Mouse (Mus musculus): ENCODE measurements around the gene Cln6.
"Not testable (repeated sequence)": the region's sequence is repeated elsewhere in the genome, so short reads cannot be mapped to it uniquely, and the experiment has no call there.

Cln6 gene

DNA sequence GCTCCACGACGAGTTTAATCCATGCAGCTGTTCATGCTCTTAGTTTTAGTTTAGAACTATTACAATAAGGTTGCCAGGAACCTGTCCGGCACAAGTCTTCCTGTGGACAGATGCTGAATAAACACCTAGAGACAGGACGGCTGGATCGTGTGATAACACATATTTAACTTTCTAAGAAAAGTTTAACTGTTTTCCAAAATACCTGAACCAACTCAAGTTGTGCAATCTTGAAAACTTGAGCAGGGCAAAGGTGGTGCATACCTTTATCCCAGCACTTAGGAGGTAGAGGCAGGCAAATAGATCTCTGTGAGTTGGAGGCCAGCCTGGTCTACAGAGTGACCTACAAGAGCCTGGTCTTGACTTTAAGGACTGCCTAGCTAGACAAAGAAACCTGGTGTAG lies 3.7 kb upstream of the Cln6 start:
- no peak for DNase-seq

- no peak for DNase-seq
Measured at GRCm38 (mm10) chr9:62835705-62836446, 2.7 kb upstream of the Cln6 start.

DNA sequence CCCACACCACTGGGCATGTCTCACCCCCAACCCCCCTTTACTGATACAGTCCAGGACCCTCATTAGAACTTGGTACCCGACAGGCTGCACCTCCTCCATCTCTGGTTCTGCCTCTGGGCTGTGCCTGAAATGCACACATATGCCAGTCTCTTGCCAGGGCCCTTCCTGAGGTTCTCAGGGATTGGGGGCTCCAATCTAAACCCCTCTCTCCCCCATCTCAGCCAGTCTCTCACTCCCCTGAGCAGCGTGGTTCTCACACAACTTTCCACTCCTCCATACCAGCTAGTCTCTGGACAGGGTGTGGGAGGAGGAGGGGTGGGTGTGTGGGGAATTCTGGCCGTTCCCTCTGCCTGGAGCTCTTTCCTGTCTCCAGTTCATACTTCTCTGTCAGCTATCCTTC lies 974 bp upstream of the Cln6 start:
- no peak for DNase-seq

DNA sequence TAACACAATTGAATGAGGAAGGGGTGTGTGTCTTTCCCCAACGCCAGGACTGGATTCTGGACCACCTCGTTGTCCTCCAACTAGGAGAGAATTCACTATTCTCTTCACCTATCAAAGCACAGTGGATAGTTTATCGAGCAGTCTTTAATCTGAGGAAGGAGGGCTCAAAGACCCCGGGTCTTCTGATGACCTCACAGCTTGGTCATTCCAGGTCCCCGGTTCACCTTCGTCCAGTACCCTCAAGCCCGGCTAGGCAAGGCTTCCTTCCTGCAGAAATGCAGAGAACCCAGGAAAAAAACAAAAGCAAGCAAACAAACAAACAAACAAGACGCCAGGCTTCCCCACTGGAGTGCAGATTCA lies 459 bp upstream of the Cln6 start:
- DNase-seq: no peak

DNA sequence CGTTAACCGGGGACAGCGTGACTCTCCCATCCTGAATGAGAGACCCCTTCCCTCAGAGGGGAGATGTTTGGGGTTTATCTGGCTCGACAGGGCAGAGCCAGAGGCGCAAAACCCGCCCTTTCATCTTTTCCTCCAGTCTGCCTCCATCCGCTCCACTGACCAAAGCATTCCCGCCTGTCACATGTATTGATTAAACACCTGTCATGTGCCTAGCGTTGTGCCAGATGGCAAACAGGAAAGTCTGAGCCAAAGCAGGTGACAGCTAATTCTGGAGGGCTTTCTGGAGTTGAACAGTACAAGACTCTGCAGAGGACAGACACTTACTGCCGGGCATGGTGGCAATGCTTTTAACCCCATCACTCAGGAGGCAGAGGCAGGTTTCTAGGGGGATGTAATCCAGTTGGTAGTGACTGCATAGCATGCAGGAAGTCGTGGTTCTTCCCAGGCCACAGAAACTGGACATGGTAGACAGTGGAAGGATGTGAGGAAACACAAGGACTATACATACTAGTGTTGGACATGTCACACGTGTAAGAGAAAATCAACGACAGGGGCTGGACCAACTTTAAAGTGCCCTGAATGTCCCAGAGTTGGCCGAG lies 686 bp downstream of the Cln6 start:
- DNase-seq: peak; percentile 36

GRCm38 (mm10) chr9:62843356-62844024 lies 4.9 kb downstream of the Cln6 start:
- no peak for DNase-seq

GRCm38 (mm10) chr9:62844461-62844860 lies 5.9 kb downstream of the Cln6 start:
- DNase-seq: no peak

GRCm38 (mm10) chr9:62847694-62848093 lies 9.1 kb downstream of the Cln6 start:
- DNase-seq: peak; percentile 88

- no peak for DNase-seq
Measured at GRCm38 (mm10) chr9:62848641-62849040, 10.1 kb downstream of the Cln6 start.

DNA sequence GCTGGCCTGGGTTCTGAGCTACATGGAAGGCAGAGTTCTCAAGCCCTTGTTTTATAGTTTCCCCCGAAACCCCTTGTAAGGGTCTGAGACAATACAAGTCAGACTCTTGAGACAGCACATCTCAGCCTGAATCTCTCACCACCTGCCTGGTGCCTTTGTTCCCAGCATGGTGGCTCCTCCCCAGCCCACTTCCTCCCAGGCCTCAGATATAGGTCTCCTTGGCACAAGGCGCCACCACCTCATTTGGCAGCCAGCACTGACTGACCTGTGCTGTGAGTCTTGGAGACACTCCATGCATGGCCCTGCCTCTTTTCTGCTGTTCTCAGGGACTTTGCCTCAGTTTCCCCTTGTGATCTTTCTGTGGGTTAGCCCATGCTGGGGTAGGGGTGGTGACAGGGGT lies 13.0 kb downstream of the Cln6 start:
- peak; percentile 78 for DNase-seq

DNA sequence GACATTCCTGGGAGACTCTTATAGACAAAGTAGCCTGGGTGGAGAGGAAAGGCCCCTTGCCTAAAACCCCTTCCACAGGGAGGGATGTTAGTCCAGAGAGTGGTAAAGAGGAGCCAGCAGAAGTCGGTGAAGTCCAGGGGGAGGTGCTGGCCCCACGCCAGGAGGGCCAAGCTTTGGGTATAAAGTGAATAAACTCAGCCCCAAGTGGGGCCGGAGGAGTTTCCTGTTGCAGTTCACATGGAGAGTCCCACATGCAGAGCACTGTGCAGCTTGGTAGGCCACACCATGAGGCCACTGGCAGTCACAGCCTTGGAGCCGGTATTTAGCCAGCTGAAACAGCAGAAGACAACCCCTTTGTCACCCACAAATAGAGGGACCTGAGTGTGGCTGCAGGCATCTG lies 15.9 kb downstream of the Cln6 start:
- DNase-seq: no peak

DNA sequence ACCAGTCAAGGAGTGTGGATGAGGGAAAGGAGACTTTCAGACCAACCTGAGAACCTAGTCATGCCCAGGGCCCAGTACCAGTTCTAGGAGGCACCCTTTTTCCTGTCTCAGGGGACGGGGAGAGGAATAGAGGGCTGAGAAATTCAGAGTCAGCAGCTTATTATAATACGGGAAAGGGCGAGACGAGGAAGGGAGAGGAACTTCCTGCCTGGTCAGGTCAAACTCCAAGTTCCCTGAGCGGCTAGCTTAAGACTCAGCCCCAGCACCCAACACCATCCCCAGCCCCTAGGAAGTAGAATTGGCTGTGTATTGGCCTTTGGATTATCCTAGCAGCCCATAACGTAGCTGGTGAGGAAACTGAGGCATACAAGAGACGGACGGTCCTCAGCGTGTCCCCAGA lies 18.6 kb downstream of the Cln6 start:
- DNase-seq: no peak

DNA sequence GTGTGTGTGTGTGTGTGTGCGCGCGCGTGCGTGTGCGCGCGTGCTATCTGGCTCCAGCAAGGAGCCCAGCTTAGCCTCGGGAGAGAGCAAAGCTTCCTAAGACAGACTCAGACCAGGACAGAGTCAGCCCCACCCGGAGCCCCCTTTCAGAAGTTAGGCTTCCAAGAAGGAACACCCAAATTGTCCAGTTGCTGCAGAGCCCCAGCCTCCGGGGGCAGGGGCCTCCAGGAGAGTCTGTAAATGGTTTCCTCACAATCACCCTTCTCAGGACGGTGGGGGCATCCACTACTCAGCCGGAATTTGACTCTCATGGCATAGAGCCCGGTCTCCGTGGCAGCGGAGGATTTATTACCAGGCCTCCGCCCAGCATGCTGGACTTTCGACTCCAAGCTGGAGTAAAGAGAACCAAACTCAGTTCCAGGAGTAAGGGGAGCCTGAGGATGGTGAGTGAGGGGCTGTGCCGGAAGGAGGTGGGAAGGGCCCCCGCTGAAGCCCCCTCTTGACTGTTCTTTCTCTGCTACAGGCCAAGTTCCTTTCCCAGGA lies 19.2 kb downstream of the Cln6 start, which contains the start of gene Calml4:
Calml4 (plus strand) TSS at position 362 of the 543 bp plus-strand sequence.
- no peak for DNase-seq

DNA sequence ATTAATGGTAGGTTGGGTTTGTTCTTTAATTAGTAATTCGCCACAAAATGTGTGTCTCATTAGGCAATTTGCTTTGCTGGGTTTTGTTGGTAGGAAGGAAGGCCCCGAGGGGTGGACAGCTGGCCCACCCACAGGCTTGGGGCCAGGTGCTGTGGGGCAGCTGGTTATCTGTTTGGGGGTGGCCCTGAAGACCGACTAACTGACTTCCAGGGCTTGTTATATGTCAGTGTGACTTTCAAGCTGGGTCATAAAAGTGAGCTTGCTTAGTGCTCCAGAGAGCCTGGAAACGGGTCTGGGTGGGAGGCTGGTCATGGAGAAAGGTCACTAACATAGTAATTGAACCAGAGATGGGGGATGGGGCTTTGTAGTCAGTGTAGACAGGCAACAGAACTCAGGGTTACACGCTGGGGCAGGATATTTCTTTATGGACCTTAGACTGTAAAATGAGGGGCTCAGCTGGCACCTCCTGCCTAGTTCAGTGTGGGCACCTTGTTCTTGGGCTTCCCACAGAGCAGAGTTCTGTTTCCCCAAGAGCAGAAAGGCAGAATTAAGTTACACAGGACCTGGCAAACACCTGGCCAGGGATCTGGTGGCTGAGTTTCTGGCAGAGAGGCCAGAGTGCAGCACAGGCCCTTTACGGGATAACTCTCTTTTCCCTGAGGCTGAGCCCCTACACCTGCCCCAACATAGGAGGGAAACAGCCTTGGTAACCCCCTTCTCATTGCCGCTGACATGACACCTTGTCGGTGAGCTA lies 19.9 kb downstream of the Cln6 start:
- DNase-seq: no peak

GRCm38 (mm10) chr9:62860102-62860501 lies 21.5 kb downstream of the Cln6 start:
- not testable (repeated sequence) for DNase-seq

- DNase-seq: no peak
Measured at GRCm38 (mm10) chr9:62860866-62861265, 22.3 kb downstream of the Cln6 start.

DNA sequence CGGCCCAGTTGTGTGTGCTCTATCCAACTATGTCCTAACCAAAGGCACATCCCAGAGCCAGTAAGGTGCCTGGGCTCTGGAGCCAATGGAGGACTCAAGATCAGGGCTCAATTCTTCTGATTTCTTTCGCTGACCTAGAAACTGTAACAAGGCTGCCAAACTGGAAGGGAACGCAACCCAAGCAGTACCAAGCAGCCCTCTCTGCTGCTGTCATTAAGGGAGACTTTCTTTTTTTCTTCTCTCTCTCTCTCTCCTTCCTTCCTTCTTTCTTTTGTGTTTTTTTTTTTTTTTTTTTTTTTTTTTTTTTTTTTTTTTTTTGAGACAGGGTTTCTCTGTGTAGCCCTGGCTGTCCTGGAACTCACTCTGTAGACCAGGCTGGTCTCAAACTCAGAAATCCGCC lies 30.7 kb downstream of the Cln6 start:
- not testable (repeated sequence) for DNase-seq

- DNase-seq: no peak
Measured at GRCm38 (mm10) chr9:62870728-62871127, 32.1 kb downstream of the Cln6 start.

DNA sequence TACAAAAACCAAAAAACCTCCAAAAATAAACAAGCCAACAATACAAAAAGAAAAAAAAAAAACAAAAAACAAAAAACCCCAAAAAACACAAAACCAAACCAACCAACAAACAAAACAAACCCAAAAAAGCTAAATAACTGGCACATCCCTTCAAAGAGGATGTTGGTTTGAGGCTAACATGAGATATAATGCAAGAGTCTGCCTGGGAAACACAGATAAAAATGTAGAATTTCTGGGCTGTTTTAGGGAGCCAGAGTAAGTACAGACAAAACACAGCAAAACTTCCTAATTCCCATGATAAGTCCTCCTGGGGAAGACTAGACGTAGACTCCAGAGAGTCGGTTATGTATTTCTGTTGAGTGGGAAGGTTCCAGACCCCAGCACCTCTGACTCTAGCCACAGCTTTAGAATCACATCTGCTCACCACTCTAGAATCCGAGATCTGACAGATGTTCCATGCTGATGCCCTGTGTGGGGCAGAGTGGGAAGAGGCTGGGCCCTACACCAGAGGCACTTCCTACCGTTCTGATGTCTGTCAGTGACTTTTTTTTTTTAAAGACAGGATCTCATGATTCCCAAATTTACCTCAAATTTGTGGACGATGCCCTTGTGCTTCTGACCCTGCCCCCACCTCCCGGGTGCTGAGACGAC lies 38.5 kb downstream of the Cln6 start:
- DNase-seq: no peak

GRCm38 (mm10) chr9:62877825-62878224 lies 39.2 kb downstream of the Cln6 start:
- no peak for DNase-seq

DNA sequence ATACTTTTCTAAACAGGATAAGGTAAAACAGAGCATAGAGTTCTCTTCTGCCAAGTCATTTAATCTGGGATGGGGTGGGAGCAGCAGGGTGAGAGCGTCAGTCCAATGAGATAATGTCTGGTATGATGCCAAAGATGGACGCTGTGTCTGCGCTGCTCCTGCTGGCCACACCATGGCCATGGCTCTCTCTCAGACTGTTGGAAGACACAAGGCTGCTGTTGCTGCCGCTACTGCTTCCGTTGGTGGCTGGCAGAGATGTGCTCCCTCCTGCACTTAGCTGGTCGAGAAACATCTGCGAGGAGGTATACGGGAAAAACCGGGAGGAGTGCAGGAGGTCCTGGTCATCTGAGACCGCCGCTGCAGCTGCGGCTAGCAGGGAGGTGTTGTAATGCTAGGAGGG lies 43.3 kb downstream of the Cln6 start:
- no peak for DNase-seq

GRCm38 (mm10) chr9:62894486-62894885 lies 55.9 kb downstream of the Cln6 start:
- no peak for DNase-seq
